Mouse (Mus musculus): ENCODE measurements around the gene Slc2a13.

DNA sequence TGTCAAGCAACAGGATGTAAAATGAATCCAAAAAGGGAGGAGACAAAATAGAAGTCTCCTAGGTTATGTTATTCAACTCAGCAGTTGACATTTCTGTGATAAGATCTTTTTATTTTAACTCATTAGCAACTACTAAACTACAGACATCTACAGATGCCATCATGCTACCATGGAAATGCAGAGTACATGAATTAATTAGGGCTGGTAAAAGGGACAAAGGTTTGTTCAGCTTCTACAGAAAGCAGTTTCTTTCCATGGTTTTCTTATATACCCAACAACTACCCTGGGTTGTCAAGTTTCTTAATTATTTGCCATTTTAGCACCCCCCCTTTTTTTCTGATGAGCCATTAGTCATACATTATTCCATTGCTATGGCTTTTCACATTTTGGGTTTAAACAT is 34.6 kb downstream of the Slc2a13 start:
- TF ChIP-seq CTCF (IDR thresholded peaks at IDR 0.05; ENCODE audit: borderline replicate concordance, insufficient read depth, low read length) (no peak), POLR2A (IDR thresholded peaks at IDR 0.05; ENCODE audit: low read depth, low read length) (no peak)

Measured in embryonic fibroblast, embryonic 13.5 days (primary cell).